Mouse (Mus musculus): ENCODE data around the gene Mindy4. TPM values are rescaled to one million over a fixed set of nuclear protein-coding genes. Genes with fewer than 3 reads are reported as not detected.

The Mindy4 gene
- total RNA-seq, 2 experiments from 2014 or later = 1.7 to 2.5 TPM

GRCm38 (mm10) chr6:55337242-55337641 lies 134.1 kb downstream of the Mindy4 start:
- no peak for DNase-seq (ENCODE audit: low spot score)

DNA sequence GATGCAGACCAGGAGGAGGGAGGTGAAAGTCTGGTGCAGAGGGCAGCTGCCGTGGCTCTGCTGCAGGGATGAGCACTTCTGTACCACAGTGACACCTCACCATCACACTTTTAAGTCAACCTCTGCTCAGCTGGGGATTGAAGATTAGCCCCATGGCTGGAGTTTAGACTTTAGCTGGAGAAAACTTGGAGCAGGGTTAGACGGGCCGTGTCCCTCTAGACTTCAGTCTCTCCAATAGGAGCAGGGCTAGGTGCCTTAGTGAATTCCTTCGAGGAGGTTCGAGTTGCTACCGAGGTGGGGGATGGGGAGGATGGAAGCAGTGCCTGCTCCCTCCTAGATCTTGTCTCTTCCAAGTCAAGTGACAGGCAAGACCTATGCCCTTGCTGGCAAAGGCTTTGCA lies 134.9 kb downstream of the Mindy4 start:
- no peak for DNase-seq (ENCODE audit: low spot score)

- DNase-seq (ENCODE audit: low spot score) = no peak
Measured at GRCm38 (mm10) chr6:55338934-55339825, 136.0 kb downstream of the Mindy4 start.

GRCm38 (mm10) chr6:55341688-55342087 lies 138.5 kb downstream of the Mindy4 start:
- DNase-seq (ENCODE audit: low spot score) = no peak

GRCm38 (mm10) chr6:55342328-55342727 lies 139.1 kb downstream of the Mindy4 start:
- DNase-seq (ENCODE audit: low spot score) = no peak

DNA sequence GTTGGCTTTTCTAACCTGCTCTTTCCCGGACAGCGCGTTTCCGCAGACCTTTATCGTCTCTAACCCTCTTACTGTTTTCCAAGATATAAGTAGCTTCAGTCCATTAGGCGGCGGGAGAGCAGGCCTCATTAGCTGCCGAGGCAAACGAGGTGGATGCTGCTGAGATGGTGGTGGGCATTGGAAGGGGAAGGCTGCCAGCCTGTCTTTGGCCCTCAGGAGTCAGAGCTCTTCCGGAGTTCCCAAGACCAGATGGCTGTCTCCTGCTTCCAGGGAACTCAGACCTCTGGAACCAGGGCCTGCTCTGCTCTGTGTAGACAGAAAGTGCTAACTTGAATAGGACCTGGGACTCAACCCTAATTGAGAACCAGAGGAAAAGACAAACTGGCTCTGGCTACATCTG lies 140.3 kb downstream of the Mindy4 start:
- DNase-seq (ENCODE audit: low spot score) = no peak

GRCm38 (mm10) chr6:55344291-55345016 lies 141.3 kb downstream of the Mindy4 start:
- DNase-seq (ENCODE audit: low spot score) = no peak

DNA sequence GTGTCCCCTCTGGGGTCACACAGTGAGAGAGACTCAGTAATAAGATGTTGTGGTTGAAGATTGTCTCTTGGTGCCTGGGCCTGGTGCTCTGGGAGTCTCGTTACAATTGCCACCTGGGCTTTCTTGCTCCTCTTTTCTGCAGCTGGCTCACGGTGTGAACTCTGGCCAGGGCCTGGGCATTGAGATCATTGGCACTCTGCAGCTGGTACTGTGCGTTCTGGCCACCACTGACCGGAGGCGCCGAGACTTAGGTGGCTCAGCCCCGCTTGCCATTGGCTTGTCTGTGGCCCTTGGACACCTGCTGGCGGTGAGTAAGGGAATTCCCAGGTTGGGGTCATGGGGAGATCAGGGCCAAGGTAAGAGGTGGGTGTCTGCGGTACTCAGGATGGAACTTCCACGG lies 142.1 kb downstream of the Mindy4 start:
- DNase-seq (ENCODE audit: low spot score) = no peak

GRCm38 (mm10) chr6:55346491-55346890 lies 143.3 kb downstream of the Mindy4 start:
- no peak for DNase-seq (ENCODE audit: low spot score)

DNA sequence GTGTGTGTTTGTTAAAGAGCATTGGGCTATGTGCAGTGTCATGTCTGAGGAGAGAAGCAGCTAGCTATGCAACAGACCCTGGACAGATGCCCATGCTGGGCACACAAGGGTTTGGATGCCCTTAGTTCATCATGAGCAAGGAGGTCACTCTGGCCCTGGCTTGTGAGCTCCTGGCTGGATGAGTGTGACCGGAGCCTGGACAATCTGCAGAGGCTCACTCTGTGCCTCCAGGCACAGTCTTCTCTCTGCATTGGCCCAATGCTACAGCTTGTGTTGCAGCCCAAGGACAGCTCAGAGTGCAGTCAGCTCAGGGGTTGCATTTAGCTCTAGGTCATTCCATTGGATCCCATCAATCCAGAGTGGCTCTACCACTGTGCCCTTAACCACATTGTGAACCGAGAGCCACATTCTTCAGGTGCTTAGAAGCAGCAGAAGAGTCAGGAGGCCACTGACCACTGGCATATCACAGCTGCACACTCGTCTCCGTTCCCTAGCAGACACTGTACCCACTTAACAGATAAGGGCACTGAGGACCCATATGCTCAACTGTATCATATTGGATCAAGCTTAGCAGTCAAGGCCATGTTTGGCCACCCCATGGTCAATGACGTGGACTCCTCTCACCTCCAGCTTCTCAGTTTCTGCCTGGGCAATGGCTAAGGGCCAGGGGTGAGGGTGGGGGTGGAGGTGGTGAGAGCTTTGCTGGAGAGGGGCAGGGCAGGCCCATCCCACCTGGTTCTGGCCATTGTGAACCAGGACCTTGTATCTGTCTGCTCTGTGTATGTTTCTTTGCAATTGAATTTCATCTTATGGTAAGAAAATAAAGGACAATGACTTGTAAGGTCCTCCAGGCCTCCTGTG lies 144.8 kb downstream of the Mindy4 start:
- no peak for DNase-seq (ENCODE audit: low spot score)

- DNase-seq (ENCODE audit: low spot score) = no peak
Measured at GRCm38 (mm10) chr6:55349231-55349630, 146.0 kb downstream of the Mindy4 start.

- no peak for DNase-seq (ENCODE audit: low spot score)
Measured at GRCm38 (mm10) chr6:55350383-55350952, 147.3 kb downstream of the Mindy4 start.

DNA sequence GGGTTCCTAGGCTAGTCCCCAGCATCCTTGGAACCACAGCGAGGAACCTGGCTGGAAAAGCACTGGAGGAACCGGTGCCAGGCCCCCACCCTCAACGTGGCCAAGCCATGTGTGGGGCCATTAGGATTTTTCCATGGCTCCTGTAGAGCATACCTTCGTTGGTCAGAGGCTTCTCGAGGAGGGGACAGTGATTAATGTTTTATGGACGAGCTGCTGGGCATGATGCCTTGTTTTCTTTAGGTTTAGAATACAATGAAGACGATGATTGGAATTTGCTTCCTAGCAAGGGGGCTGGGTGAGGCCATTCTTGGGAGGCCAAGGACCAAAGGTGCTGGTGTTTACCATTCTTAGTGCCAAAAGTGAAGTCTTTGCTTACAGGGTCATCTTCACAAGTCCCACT lies 148.5 kb downstream of the Mindy4 start:
- DNase-seq (ENCODE audit: low spot score) = no peak

DNA sequence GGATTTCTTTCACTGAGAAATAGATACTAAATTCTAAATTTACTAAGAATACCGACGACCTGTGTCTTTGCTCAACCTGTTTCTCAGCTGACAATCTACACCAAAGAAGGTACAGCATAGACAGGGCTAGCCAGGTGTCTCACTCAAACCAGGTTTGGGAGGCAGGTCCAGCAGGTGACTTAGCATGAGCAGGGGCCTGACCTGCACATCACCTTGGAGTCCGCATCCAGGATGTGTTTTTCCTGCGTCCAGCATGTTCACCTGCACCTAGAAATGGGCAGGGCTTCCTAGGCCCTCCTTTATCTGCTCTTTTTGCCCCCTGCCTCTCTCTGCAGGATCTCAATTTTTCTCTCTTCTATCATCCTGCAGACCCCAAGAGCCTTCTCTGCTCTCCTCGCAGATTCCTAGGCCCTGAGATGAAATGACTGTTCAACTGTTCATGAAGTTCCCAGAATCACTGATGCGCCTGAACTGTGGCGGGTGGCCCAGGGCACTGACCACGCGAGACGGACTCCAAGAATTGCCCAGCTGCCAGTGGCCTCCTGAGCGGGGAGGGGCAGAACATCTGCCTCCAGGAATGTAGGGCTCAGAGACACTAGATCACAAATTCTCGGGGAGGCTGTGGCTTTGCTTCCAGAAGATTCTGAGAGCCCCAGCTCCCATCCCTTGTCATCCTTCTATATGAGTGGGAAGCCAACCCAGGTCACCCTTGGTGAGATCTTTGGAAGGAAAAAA lies 150.7 kb downstream of the Mindy4 start:
- no peak for DNase-seq (ENCODE audit: low spot score)

DNA sequence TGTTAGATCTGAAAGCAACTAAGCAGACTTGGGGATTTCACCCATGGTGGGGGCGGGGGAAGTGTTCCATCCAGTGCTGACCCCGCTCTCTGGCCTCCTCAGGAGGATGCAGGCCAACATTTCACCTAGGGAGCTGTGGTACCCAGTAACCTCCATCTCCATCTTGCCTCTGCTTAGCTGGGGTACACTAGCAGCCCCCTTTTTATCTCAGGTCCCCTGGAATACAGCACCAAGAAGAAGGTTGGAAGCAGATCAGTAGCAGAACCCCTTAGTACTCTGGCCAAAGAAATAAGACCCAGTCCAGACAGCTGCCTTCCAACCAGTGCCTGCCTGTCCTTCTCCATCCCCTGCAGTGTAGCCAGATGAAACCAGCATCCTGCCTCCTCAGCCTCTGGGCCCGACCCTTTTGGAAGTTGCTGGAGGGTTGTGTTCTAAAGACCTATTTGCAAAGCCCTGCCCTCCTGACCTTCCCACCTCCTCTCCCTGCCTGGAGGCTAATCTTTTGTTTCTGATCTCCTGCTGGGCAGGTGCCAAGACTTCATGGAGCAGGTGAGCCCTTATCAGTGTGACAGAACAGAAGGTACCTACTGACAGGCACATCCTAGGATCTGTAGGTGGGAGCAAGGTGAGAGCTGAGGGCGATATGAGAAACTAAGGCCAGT lies 151.4 kb downstream of the Mindy4 start:
- no peak for DNase-seq (ENCODE audit: low spot score)

DNA sequence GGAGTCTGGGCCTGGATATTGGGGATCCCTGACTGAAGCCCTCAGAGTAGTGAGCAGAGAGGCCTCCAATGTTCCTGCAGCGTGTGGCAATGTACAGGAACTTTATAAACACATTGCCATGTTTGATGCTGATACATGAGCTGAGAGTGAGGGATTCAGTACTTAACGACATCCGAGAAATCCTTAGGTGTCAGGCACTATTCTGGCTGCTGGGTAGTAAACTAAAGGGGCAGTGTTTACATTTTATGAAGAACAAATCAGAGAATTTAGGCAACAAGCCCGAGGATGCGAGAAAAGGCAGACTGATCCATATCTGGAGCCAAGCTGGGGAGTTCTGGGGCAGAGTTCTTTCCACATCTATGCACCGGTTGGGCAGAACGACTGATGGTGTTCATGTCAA lies 152.4 kb downstream of the Mindy4 start:
- no peak for DNase-seq (ENCODE audit: low spot score)

DNA sequence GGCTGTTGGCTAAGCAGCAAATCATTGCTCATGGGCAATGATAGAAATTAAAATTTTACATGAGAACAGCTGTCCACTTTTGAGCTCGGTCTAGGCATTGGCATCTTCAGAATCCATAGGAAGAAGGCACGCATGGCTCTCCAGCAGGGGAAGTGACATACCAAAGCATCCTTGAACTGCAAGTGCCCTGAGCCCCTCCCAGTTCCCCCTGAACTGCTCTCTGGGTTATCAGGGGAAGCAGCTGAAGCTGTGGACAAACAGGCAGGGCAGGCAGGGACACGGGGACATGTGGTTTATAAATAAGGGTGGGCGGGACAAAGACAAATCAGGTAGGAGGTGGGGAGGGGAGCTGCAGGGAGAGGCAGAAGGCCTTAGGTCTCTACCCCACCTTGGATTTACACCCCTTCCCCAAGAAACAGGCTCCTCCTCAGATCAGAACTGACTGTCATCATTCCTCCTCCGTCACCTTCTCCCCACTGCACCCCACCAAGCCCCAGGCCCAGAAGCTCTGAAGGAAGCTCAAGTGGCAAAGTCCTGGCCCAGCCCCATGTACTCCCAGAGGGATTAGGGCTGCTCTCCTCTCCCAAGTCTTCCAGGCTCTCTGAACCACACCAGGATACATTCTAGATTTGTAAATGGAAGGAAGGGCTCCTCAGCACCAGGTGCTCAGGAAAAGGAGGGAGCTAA lies 153.0 kb downstream of the Mindy4 start:
- no peak for DNase-seq (ENCODE audit: low spot score)

DNA sequence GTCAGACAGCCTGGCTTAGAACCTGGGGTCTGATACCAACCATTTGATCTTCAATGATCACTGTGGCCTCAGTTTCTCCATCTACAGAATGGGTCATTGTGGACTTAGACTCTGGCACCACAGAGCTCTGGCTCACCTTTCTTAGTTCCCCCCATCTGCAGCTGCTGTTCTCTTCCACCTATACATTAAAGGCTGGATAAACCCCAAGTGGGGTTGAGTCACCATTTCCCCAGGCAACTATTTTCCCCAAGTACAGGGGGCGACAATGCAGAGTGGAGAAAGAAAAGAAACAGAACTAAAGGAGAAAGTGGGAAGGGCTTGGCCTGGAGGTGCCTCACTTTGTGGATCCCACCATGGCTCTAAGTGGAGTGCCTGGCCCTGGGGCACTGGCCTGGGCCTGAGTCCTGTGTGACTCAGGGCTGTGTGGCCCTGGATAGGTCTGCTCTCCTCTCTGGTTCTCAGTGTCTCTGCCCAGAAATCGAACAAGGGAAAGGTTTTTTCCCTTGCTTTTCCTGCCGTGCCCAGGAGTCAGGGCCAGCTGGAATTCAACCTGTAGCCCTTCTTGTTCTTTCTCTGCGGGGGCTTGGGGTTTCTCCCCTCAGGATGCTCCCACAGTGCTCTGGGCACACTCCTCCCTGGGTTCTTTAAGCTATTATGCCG lies 153.9 kb downstream of the Mindy4 start:
- DNase-seq (ENCODE audit: low spot score) = no peak

- no peak for DNase-seq (ENCODE audit: low spot score)
Measured at GRCm38 (mm10) chr6:55357636-55358031, 154.5 kb downstream of the Mindy4 start.

Measured in gastrocnemius, adult 18-20 months (tissue).